Mouse (Mus musculus): ENCODE measurements around the gene Nolc1. TPM values are rescaled to one million over a fixed set of nuclear protein-coding genes. Genes with fewer than 3 reads are reported as not detected.

The Nolc1 gene
- polyA plus RNA-seq, 1 experiment from 2014 or later = 66.3 TPM

DNA sequence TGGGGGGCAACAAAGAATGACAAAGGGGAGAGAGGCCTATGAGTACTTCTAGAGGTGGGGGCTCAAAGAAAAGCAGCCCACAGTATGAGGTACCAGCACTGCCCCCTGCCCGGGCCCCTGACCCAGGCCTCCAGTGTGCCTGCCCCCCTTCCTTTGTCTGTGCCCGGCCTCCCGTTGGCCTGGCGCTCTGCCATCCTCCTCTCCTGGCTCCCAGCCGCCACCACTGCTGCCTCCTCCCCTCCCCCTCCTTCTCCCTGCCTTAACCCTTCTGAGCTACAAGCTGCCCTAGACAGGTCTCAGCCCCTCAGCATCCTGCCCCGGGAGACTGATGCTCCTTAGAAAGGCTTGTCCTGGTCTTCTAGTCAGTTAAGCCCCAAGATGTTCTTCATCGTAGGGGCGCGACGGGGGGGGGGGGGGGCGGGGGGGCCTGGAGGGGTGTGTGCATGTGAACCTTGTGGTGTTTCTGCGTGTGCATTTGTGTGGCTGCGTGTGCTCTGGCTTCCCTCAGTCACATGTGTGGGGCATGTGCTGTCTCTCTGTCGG is 33.7 kb upstream of the Nolc1 start:
- POLR2A ChIA-PET = no interaction called here
- in situ Hi-C loops (cut with MboI; ENCODE audit: low pct_unique_long_range_greater_than_20kb) = no loop called here
- DNase-seq (ENCODE audit: low read depth, low spot score) = no peak
- CTCF ChIA-PET = no interaction called here
- no peak for TF ChIP-seq CTCF (IDR thresholded peaks at IDR 0.05)
- no peak for ATAC-seq
- no peaks in the 10 kb centered on the region for H3K27me3 ChIP-seq

- no peak for TF ChIP-seq CTCF (IDR thresholded peaks at IDR 0.05)
- DNase-seq (ENCODE audit: low read depth, low spot score) (no peak), ATAC-seq (no peak)
- ChIA-PET CTCF (no interaction called here), POLR2A (interaction anchor here (0.5 to 1.2 kb wide), 2 partner anchors 40 to 73 kb away, joined by 3 to 4 read pairs; no protein-coding TSS in a partner anchor)
- in situ Hi-C loops (cut with MboI; ENCODE audit: low pct_unique_long_range_greater_than_20kb) = no loop called here
- no peaks in the 10 kb centered on the region for H3K27me3 ChIP-seq
Observed at GRCm38 (mm10) chr19:46042476-46043011, 33.1 kb upstream of the Nolc1 start.

DNA sequence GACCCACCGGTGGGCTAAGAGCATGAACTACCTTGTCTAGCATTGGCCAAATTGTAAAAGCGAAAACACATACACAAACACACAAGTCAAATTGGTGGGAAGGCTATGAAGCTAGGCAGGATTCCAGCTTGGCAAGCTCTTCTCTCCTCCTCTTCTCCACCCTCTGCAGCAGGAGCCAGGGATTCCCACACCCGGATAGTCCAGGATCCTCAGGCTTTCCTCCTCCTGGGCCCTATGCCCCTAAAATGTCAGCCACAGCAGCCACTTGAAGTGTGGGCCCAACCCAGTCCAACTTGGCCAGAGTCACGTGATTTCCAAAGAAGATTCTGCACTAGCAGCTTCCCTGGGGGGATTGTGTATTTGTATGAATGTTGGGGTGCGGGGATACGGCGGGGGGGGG is 32.3 kb upstream of the Nolc1 start:
- DNase-seq (ENCODE audit: low read depth, low spot score) (no peak), ATAC-seq (no peak)
- TF ChIP-seq CTCF (IDR thresholded peaks at IDR 0.05) = no peak
- ChIA-PET CTCF (no interaction called here), POLR2A (interaction anchor here (0.6 to 1.2 kb wide), 3 partner anchors 11 to 258 kb away, joined by 3 read pairs; no protein-coding TSS in a partner anchor)
- in situ Hi-C loops (cut with MboI; ENCODE audit: low pct_unique_long_range_greater_than_20kb) = no loop called here
- no peaks in the 10 kb centered on the region for H3K27me3 ChIP-seq

DNA sequence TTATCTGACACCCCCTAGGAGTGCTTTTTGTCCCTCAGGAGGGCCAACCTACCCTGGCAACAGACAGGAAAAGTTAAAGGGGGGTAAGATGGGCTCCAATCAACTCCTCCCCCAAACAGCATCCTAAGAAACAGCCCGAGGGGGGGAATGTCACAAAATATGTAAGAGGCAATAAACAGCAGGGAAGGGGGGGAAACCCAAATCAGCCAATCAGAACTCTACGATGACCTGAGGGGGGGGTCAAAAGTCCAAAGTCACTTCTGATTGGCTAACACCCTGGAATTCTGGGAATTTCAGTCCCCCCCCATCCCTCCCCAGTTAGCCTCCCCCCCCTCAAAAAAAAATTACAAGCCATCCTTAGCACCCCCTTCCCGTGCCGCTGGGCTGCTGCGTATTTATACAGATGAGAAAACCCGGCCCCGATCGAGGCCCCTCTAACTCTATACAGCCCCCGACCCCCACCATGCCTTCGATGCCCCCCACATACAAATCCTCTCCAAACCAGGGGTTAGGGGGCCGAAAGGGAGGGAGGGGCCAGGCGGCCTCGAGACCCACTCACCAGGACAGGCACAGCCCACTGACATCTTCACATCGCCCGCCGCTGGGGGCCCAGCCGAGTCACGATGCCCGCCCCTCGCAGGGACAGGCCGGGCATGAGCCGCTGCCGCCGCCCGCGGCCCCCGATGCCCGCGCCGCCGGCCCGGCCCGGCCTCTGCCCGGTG is 31.2 kb upstream of the Nolc1 start, which contains the start of gene Pprc1:
Gene Pprc1 (plus strand): TSS at position 616 of the 722 bp plus-strand sequence.
- DNase-seq (ENCODE audit: low read depth, low spot score) (no peak), ATAC-seq (no peak)
- H3K27me3 ChIP-seq = no peaks in the 10 kb centered on the region
- ChIA-PET POLR2A (interaction anchor here (1.5 to 1.8 kb wide), 2 partner anchors 7 to 13 kb away, joined by 5 to 7 read pairs; no protein-coding TSS in a partner anchor), CTCF (no interaction called here)
- TF ChIP-seq CTCF (IDR thresholded peaks at IDR 0.05) = no peak
- in situ Hi-C loops (cut with MboI; ENCODE audit: low pct_unique_long_range_greater_than_20kb) = no loop called here

- H3K27me3 ChIP-seq = no peaks in the 10 kb centered on the region
- CTCF ChIA-PET = interaction anchor here (1.2 kb wide), 1 partner anchor 41 kb away, joined by 5 read pairs; no protein-coding TSS in a partner anchor
- in situ Hi-C loops (cut with MboI; ENCODE audit: low pct_unique_long_range_greater_than_20kb) = no loop called here
- DNase-seq (ENCODE audit: low read depth, low spot score) = no peak
- POLR2A ChIA-PET = interaction anchor here (0.8 to 1.8 kb wide), 5 partner anchors 8 to 53 kb away, joined by 3 to 7 read pairs (median 4); no protein-coding TSS in a partner anchor
- no peak for TF ChIP-seq CTCF (IDR thresholded peaks at IDR 0.05)
- peak; percentile 59 for ATAC-seq
Observed at GRCm38 (mm10) chr19:46044993-46045695, 30.5 kb upstream of the Nolc1 start, which contains the start of gene Ldb1. Ldb1 (minus strand) TSS chr19:46045214.

DNA sequence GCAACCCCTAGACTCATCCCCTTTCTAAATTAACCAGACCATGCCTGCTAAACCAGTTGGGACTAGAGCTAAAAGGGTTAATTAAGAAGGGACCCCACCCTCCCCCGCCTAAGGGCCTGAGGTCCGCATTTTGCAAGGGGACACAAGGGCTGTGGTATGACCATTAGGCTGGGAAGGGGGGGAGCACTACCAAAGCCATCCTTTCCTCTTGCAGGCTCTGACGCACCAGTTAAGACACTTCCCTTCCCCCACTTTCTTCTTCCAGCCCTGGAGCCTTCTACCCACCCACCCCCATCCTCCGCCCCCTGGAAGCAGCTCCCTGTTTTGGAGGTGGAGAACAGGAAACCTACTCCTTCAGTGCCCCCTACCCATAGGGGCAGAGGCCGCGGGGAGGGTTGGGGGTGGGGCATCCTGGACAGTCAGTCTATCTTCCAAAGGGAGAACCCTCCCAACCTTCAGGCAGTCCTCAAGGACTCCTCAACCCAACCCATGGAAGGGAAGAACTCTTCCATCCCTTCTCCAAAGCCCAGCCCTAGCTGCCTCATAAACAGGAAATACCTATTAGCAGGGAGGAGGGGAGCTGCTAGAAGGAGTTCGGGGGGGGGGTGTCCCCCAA is 29.9 kb upstream of the Nolc1 start:
- POLR2A ChIA-PET = interaction anchor here (0.8 to 1.8 kb wide), 5 partner anchors 9 to 54 kb away, joined by 3 to 7 read pairs (median 4); no protein-coding TSS in a partner anchor

GRCm38 (mm10) chr19:46046621-46047025 is 29.0 kb upstream of the Nolc1 start:
- POLR2A ChIA-PET = interaction anchor here (1.8 kb wide), 1 partner anchor 10 kb away, joined by 7 read pairs; no protein-coding TSS in a partner anchor
- ATAC-seq = no peak
- in situ Hi-C loops (cut with MboI; ENCODE audit: low pct_unique_long_range_greater_than_20kb) = no loop called here
- no peak for TF ChIP-seq CTCF (IDR thresholded peaks at IDR 0.05)
- no peak for DNase-seq (ENCODE audit: low read depth, low spot score)
- no peaks in the 10 kb centered on the region for H3K27me3 ChIP-seq
- CTCF ChIA-PET = interaction anchor here (1.0 kb wide), 1 partner anchor 9 kb away, joined by 5 read pairs; no protein-coding TSS in a partner anchor

More for the DNA sequence above, 29.9 kb upstream of the Nolc1 start:
- in situ Hi-C loops (cut with MboI; ENCODE audit: low pct_unique_long_range_greater_than_20kb) = no loop called here
- DNase-seq (ENCODE audit: low read depth, low spot score) = no peak
- no peaks in the 10 kb centered on the region for H3K27me3 ChIP-seq
- no peak for TF ChIP-seq CTCF (IDR thresholded peaks at IDR 0.05)
- CTCF ChIA-PET = interaction anchor here (1.0 to 1.2 kb wide), 2 partner anchors 10 to 40 kb away, joined by 5 read pairs; no protein-coding TSS in a partner anchor
- peak; percentile 42 for ATAC-seq

- no peaks in the 10 kb centered on the region for H3K27me3 ChIP-seq
- ATAC-seq (no peak), DNase-seq (ENCODE audit: low read depth, low spot score) (no peak)
- ChIA-PET CTCF (interaction anchor here (0.9 kb wide), 1 partner anchor 9 kb away, joined by 3 read pairs; no protein-coding TSS in a partner anchor), POLR2A (no interaction called here)
- in situ Hi-C loops (cut with MboI; ENCODE audit: low pct_unique_long_range_greater_than_20kb) = no loop called here
- no peak for TF ChIP-seq CTCF (IDR thresholded peaks at IDR 0.05)
Observed at GRCm38 (mm10) chr19:46047426-46047825, 28.2 kb upstream of the Nolc1 start.

GRCm38 (mm10) chr19:46049129-46049528 is 26.5 kb upstream of the Nolc1 start:
- ChIA-PET CTCF (no interaction called here), POLR2A (interaction anchor here (0.6 kb wide), 1 partner anchor 46 kb away, joined by 4 read pairs; no protein-coding TSS in a partner anchor)
- DNase-seq (ENCODE audit: low read depth, low spot score) = no peak
- TF ChIP-seq CTCF (IDR thresholded peaks at IDR 0.05) = no peak
- no peaks in the 10 kb centered on the region for H3K27me3 ChIP-seq
- no peak for ATAC-seq
- in situ Hi-C loops (cut with MboI; ENCODE audit: low pct_unique_long_range_greater_than_20kb) = no loop called here

DNA sequence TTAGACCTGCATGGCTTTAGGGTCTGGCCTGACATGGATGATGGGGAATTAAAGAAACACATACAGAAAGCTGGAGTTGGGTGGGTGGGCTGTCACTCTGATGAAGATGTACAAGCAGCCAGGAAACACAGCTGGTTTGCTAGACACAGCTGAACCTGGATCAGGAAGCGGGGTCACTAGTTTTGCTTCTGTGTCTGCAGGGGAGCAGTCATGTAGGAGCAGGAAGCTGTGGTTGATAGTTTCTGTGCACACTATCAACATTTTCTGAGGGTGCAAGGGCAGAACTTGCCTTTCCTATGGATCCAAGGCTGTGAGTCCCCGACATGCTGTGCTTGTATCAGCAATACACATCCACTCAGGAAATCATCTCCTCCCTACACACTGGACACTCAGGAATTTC is 25.2 kb upstream of the Nolc1 start:
- in situ Hi-C loops (cut with MboI; ENCODE audit: low pct_unique_long_range_greater_than_20kb) = no loop called here
- no peaks in the 10 kb centered on the region for H3K27me3 ChIP-seq
- no peak for ATAC-seq
- no peak for TF ChIP-seq CTCF (IDR thresholded peaks at IDR 0.05)
- ChIA-PET POLR2A (interaction anchor here (0.7 kb wide), 1 partner anchor 22 kb away, joined by 3 read pairs; no protein-coding TSS in a partner anchor), CTCF (no interaction called here)
- DNase-seq (ENCODE audit: low read depth, low spot score) = no peak
